Mouse (Mus musculus) neural tube, embryonic 11.5 days (tissue): Measurements from ENCODE around the gene Tcf20. TPM values are rescaled to one million over a fixed set of nuclear protein-coding genes. Genes with fewer than 3 reads are reported as not detected.
A peak's percentile ranks its signal among the peaks of the same experiment; 100 is the strongest.

Experiments used
- ATAC-seq: fragments of 200-750 bp; cut with Nextera tagmentation; 2 replicates; pipeline ENCODE4 v1.8.0; 2017; ENCODE audit warnings: moderate number of reproducible peaks, mild to moderate bottlenecking, moderate TSS enrichment, moderate library complexity; ENCODE audit not compliant: insufficient read depth, low FRiP score, low TSS enrichment
- DNase-seq: peaks from one replicate; pipeline ENCODE4 v3.0.0-alpha.2; 2015; ENCODE audit warnings: low spot score
- H3K27ac ChIP-seq: fragments of 300-500 bp; sonication (generic); 2 replicates; pipeline ENCODE4 v1.5.1; 2014; ENCODE audit warnings: low read depth, mild to moderate bottlenecking, low read length
- H3K27me3 ChIP-seq: fragments of 300-500 bp; sonication (generic); 2 replicates; pipeline ENCODE4 v1.6.1; 2014; ENCODE audit warnings: mild to moderate bottlenecking, low read length, mixed read lengths; ENCODE audit not compliant: control insufficient read depth, insufficient read depth
- H3K36me3 ChIP-seq: fragments of 300-500 bp; sonication (generic); 2 replicates; pipeline ENCODE4 v1.6.1; 2014; ENCODE audit warnings: mild to moderate bottlenecking, low read length, moderate library complexity, mixed read lengths; ENCODE audit not compliant: control insufficient read depth, insufficient read depth
- H3K4me1 ChIP-seq: fragments of 300-500 bp; sonication (generic); 2 replicates; pipeline ENCODE4 v1.6.1; 2014; ENCODE audit warnings: low read length, mixed read lengths; ENCODE audit not compliant: control insufficient read depth, insufficient read depth
- H3K4me2 ChIP-seq: fragments of 300-500 bp; sonication (generic); 2 replicates; pipeline ENCODE4 v1.6.1; 2014; ENCODE audit warnings: low read depth, mild to moderate bottlenecking, moderate library complexity
- H3K4me3 ChIP-seq: fragments of 300-500 bp; sonication (generic); 2 replicates; pipeline ENCODE4 v1.5.1; 2014; ENCODE audit warnings: low read depth, low read length
- H3K9ac ChIP-seq: fragments of 300-500 bp; sonication (generic); 2 replicates; pipeline ENCODE4 v1.6.1; 2014; ENCODE audit warnings: mild to moderate bottlenecking, low read length
- H3K9me3 ChIP-seq: fragments of 300-500 bp; sonication (generic); 2 replicates; pipeline ENCODE4 v1.6.1; 2016; ENCODE audit warnings: low read length; ENCODE audit not compliant: control insufficient read depth
- WGBS: fragments of 180-500 bp; shearing (Covaris S2); extraction: QIAGEN DNeasy Blood & Tissue Kit; methylation state at CpG from one replicate; pipeline ENCODE4 v1.1.7; 2014; 5-methylcytosine and 5-hydroxymethylcytosine counted together
- polyA plus RNA-seq: library from polyadenylated mRNA; unstranded; fragments of >200 nt; fragmentation: Nextera tagmentation; extraction: Ambion mirVana; gene quantifications from 2 replicates; pipeline ENCODE4 v1.2.1, GENCODE M21; 2014

The Tcf20 gene
- polyA plus RNA-seq, 1 experiment from 2014 or later, result 12.4 TPM

DNA sequence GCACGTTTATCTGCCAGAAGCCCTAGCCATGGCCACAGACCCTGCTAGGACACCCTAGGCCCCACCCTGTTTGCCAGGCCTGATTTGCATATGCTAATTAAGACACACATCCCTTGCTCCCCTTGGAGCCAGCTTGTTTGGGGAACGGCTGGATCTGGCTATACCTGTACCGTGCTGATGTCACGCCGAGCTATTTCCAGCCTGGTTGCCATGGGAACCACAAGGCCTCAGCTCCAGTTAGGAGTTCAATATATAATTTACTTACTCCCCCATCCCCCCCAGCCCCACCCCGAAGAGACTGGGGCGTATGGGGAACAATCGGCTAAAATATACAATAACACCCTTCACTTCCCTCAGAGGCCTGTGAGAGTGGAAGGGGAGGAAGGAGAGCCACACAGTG lies 45.9 kb downstream of the Tcf20 start:
- WGBS, result 68% methylated on average over 8 of the region's 8 CpGs
- Histone ChIP-seq H3K27ac (no peak overlapping the region), H3K36me3 (no peaks in the 10 kb centered on the region), H3K4me1 (peaks cover 36% of the 10 kb centered on the region), H3K4me2 (no peak overlapping the region), H3K9me3 (no peaks in the 10 kb centered on the region), H3K4me3 (no peak overlapping the region), H3K9ac (no peak overlapping the region), H3K27me3 (peaks cover 2% of the 10 kb centered on the region; the same call in 1 of the 2 replicates)
- DNase-seq (no peak), ATAC-seq (no peak)

GRCm38 (mm10) chr15:82940494-82941214 lies 47.0 kb downstream of the Tcf20 start:
- no peak for ATAC-seq
- DNase-seq, result no peak
- H3K27ac ChIP-seq, result no peak overlapping the region
- H3K4me1 ChIP-seq, result peaks cover 43% of the 10 kb centered on the region
- no peak overlapping the region for H3K4me3 ChIP-seq
- H3K36me3 ChIP-seq, result no peaks in the 10 kb centered on the region
- H3K27me3 ChIP-seq, result peaks cover 2% of the 10 kb centered on the region; the same call in 1 of the 2 replicates
- WGBS, result 60% methylated on average over 12 of the region's 12 CpGs
- H3K9ac ChIP-seq, result no peak overlapping the region
- H3K4me2 ChIP-seq, result no peak overlapping the region
- H3K9me3 ChIP-seq, result no peaks in the 10 kb centered on the region

- peak; percentile 71 for DNase-seq
- H3K4me2 ChIP-seq, result peak overlapping the region; percentile 12; the same call in 1 of the 2 replicates
These were observed 49.5 kb downstream of the Tcf20 start for GRCm38 (mm10) chr15:82938155-82938569.

DNA sequence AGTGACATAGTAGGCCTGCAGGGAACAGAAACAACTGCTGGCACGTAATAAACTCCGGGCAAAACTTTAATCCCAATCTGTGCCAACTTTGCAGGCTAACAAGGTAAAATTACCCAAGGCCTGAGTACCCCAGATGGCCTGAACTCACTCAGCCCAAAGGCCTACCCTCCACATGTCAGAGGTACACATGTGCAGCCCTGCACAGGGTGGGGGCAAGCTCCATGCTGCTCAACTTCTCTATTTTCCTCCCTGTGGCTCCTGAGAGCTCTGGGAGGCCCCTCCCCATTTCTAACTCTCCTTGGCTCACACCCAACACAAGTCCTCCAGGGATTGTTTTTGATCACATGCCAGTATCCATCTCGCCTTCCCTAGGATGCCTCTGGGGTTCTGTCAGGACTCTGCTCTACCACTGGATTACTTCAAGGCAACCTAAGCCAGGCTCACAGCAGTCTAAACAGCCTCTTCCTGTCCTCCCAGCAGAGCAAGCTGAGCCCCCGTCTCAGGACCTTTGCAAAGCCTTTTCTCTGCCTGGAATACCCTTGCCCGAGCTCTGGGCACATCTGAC lies 50.2 kb downstream of the Tcf20 start:
- 69% methylated on average over 5 of the region's 5 CpGs for WGBS
- Histone ChIP-seq H3K4me3 (no peak overlapping the region), H3K4me2 (peak overlapping the region; percentile 12; the same call in 1 of the 2 replicates), H3K27me3 (no peaks in the 10 kb centered on the region; the same call in 1 of the 2 replicates), H3K27ac (peak overlapping the region; percentile 54; the same call in 1 of the 2 replicates), H3K4me1 (peaks cover 49% of the 10 kb centered on the region), H3K36me3 (no peaks in the 10 kb centered on the region), H3K9ac (no peak overlapping the region), H3K9me3 (no peaks in the 10 kb centered on the region)
- DNase-seq (no peak), ATAC-seq (no peak)

More at GRCm38 (mm10) chr15:82938155-82938569, 49.5 kb downstream of the Tcf20 start:
- Histone ChIP-seq H3K4me3 (no peak overlapping the region), H3K4me1 (peaks cover 51% of the 10 kb centered on the region), H3K36me3 (no peaks in the 10 kb centered on the region), H3K9me3 (no peaks in the 10 kb centered on the region), H3K27me3 (no peaks in the 10 kb centered on the region; the same call in 1 of the 2 replicates), H3K27ac (peak overlapping the region; percentile 54; the same call in 1 of the 2 replicates), H3K9ac (0 out of 2 replicates have a peak overlapping the region, but pooled peaks have one; percentile 1)
- ATAC-seq, result peak; percentile 64; the same call in 1 of the 2 replicates
- 22% methylated on average over 17 of the region's 17 CpGs for WGBS

DNA sequence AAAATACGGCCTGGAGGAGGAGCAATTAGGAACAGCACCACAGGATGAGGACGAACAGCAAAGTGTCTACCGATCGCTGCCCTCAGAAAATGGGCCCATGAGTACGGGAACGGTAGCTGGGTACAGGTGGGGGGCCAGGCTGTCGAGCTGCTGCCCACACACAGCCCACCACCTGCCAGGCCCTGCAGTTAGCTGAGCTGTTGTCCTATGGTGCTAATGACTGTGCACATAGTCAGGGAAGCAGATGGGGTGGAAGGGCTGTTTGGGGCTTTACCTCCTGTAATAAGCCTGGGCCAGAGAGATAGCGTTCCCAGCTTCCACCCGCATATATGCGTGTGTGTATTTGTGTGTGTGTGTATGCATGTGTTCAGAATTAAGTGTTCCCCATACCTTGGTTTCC lies 52.7 kb downstream of the Tcf20 start:
- Histone ChIP-seq H3K27ac (no peak overlapping the region), H3K4me1 (peaks cover 35% of the 10 kb centered on the region), H3K36me3 (no peaks in the 10 kb centered on the region), H3K4me3 (no peak overlapping the region), H3K9me3 (no peaks in the 10 kb centered on the region), H3K27me3 (peaks cover 4% of the 10 kb centered on the region; the same call in 1 of the 2 replicates), H3K9ac (no peak overlapping the region), H3K4me2 (no peak overlapping the region)
- WGBS, result 47% methylated on average over 10 of the region's 10 CpGs
- DNase-seq, result no peak
- no peak for ATAC-seq

DNA sequence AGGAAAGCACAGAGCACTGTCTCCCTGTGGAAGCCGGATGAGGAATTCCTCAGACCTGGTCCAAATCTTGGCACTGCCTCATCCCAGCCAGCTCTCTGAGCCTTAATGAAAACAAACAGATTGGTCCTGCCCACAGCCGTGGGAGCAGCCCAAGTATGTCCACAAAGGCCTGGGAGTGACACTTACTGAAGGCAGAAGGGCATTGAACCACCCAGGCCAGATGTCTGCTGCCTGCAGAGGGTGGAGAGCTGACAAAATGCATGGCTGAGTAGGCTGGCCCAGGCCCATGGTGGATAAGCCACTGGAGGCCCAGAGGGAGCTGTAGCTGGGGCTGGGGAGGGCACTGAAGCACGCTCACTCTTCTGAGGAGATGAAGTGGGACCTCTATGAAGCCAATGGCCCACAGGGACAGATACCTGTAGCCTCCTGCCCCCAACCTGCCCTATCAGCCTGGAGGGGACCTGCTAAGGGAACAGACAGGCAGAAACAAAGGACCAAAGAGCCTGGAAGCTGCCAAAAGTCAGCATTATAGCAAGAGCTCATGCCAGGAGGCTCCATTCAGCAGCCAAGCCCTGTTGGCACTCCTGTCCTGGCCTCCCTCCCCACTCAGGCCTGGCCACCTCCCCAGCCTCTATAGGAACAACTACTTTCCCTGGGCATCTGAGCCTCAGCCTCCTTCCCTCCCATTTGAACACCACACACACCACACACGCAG lies 54.6 kb downstream of the Tcf20 start:
- Histone ChIP-seq H3K4me2 (no peak overlapping the region), H3K4me1 (peaks cover 46% of the 10 kb centered on the region), H3K9ac (no peak overlapping the region; the same call in 1 of the 2 replicates), H3K36me3 (no peaks in the 10 kb centered on the region), H3K27me3 (peaks cover 4% of the 10 kb centered on the region; the same call in 1 of the 2 replicates), H3K9me3 (no peaks in the 10 kb centered on the region), H3K27ac (no peak overlapping the region), H3K4me3 (no peak overlapping the region)
- DNase-seq, result no peak
- 51% methylated on average over 4 of the region's 4 CpGs for WGBS
- no peak for ATAC-seq

- H3K36me3 ChIP-seq, result no peaks in the 10 kb centered on the region
- no peak overlapping the region for H3K9ac ChIP-seq
- H3K4me2 ChIP-seq, result no peak overlapping the region
- no peak for DNase-seq
- no peaks in the 10 kb centered on the region for H3K9me3 ChIP-seq
- H3K4me3 ChIP-seq, result no peak overlapping the region
- WGBS, result 95% methylated on average over 5 of the region's 5 CpGs
- H3K27ac ChIP-seq, result no peak overlapping the region
- no peak for ATAC-seq
- peaks cover 4% of the 10 kb centered on the region; the same call in 1 of the 2 replicates for H3K27me3 ChIP-seq
- peaks cover 46% of the 10 kb centered on the region for H3K4me1 ChIP-seq
These were observed 56.2 kb downstream of the Tcf20 start for GRCm38 (mm10) chr15:82931436-82931835.

- Histone ChIP-seq H3K4me1 (peaks cover 43% of the 10 kb centered on the region), H3K27me3 (peaks cover 6% of the 10 kb centered on the region; the same call in 1 of the 2 replicates), H3K9me3 (no peaks in the 10 kb centered on the region), H3K4me3 (no peak overlapping the region), H3K9ac (no peak overlapping the region), H3K36me3 (no peaks in the 10 kb centered on the region), H3K4me2 (no peak overlapping the region), H3K27ac (no peak overlapping the region)
- ATAC-seq, result no peak
- 31% methylated on average over 9 of the region's 9 CpGs for WGBS
- no peak for DNase-seq
These were observed 58.1 kb downstream of the Tcf20 start for GRCm38 (mm10) chr15:82929595-82929994.
